Mouse (Mus musculus): ENCODE results near the gene Lage3. TPM values are rescaled to one million over a fixed set of nuclear protein-coding genes. Genes with fewer than 3 reads are reported as not detected.
A peak's percentile ranks its signal among the peaks of the same experiment; 100 is the strongest.

Gene Lage3
- polyA plus RNA-seq, 1 experiment = 7.0 TPM

DNA sequence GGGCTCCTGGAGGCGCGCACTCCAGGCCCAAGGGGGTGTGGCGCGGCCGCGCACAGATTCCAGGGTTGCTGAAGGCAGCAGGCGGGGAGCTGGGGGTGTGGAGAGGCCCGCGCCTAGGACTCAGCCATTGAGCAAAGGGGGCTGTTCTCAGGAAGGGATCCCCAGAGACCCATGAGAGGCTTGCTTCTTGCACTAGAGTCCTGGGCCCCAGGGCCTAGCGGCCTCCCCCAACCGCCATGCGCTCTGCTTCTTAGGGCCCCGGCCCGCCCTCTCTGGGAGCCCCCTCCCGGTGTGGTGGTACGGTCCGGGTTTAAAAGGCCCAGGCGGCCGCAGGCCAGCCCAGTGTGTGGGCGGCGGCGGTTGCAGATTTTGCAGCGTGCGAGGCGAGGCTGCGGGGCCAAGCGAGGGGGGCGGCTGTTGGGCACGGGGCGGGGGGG, 24.7 kb downstream of the Lage3 start, which contains the start of gene Plxna3:
TSS of gene Plxna3 (plus strand) at position 342 of the 437 bp plus-strand sequence.
- Histone ChIP-seq H3K4me3 (ENCODE audit: control insufficient read depth, low read depth, low read length) (peak within 1 kb of the TSS; percentile 67), H3K27ac (ENCODE audit: control insufficient read depth, insufficient read depth, low read depth, low read length) (no peak within 1 kb of the TSS; the same call in 1 of the 2 replicates), H3K36me3 (ENCODE audit: control insufficient read depth, insufficient read depth, low read length) (no peaks in the 10 kb centered on the region), H3K4me1 (ENCODE audit: control insufficient read depth, insufficient read depth, low read length) (peaks cover 3% of the 10 kb centered on the region; the same call in 1 of the 2 replicates), H3K27me3 (ENCODE audit: control insufficient read depth, insufficient read depth, low read length) (no peaks in the 10 kb centered on the region)
- TF ChIP-seq POLR2A (IDR thresholded peaks at IDR 0.05; ENCODE audit: control insufficient read depth, low read depth, low read length) (no peak), CTCF (IDR thresholded peaks at IDR 0.05; ENCODE audit: control insufficient read depth, insufficient read depth, insufficient replicate concordance, low read depth, low read length) (no peak)

DNA sequence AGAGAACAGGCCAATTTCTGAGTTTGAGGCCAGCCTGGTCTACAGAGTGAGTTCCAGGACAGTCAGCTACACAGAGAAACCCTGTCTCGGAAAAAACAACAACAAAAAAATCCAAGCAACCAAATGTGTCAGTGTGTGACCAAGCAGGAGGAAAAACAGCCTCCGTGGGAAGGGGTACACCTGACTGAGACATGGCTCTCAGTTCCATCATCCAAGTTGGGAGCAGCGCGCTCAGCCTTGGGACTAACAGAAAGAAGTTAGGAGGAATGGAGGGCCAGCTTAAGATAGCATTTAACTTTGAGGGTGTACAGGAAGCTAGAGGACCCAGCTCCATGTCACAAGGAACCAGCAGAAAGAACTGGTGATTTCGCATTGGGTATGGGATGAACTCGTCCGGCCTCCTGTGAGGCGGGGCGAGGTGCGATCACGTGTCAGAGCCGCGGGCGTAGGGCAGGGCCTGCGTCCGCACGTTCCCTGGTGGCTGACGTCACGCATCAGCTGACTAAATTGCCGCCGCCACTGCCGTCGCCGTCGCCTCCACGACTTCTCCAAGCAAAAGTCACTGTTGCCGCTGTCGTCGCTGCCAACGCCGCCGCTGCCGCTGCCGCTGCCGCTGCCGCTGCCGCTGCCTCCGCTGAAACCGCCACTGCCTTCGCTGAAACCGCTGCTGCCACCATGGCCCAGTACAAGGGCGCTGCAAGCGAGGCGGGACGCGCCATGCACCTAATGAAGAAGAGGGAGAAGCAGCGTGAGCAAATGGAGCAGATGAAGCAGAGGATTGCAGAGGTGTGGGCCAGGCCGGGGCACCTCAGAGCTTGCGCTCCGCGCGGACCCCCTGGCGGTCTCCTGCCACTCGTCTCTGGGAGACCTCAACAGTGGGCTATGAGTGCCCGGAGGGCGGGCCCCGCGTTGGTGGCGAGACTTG, 40.6 kb downstream of the Lage3 start, which contains the start of gene Fam50a:
TSS of gene Fam50a (plus strand) at position 494 of the 925 bp plus-strand sequence.
- TF ChIP-seq CTCF (IDR thresholded peaks at IDR 0.05; ENCODE audit: control insufficient read depth, insufficient read depth, insufficient replicate concordance, low read depth, low read length) (no peak), POLR2A (IDR thresholded peaks at IDR 0.05; ENCODE audit: control insufficient read depth, low read depth, low read length) (peak; percentile 47; the same call in 1 of the 2 replicates)
- Histone ChIP-seq H3K36me3 (ENCODE audit: control insufficient read depth, insufficient read depth, low read length) (no peaks in the 10 kb centered on the region), H3K4me1 (ENCODE audit: control insufficient read depth, insufficient read depth, low read length) (no peaks in the 10 kb centered on the region), H3K27me3 (ENCODE audit: control insufficient read depth, insufficient read depth, low read length) (no peaks in the 10 kb centered on the region), H3K4me3 (ENCODE audit: control insufficient read depth, low read depth, low read length) (peak within 1 kb of the TSS; percentile 89), H3K27ac (ENCODE audit: control insufficient read depth, insufficient read depth, low read depth, low read length) (peak within 1 kb of the TSS; percentile 55)

DNA sequence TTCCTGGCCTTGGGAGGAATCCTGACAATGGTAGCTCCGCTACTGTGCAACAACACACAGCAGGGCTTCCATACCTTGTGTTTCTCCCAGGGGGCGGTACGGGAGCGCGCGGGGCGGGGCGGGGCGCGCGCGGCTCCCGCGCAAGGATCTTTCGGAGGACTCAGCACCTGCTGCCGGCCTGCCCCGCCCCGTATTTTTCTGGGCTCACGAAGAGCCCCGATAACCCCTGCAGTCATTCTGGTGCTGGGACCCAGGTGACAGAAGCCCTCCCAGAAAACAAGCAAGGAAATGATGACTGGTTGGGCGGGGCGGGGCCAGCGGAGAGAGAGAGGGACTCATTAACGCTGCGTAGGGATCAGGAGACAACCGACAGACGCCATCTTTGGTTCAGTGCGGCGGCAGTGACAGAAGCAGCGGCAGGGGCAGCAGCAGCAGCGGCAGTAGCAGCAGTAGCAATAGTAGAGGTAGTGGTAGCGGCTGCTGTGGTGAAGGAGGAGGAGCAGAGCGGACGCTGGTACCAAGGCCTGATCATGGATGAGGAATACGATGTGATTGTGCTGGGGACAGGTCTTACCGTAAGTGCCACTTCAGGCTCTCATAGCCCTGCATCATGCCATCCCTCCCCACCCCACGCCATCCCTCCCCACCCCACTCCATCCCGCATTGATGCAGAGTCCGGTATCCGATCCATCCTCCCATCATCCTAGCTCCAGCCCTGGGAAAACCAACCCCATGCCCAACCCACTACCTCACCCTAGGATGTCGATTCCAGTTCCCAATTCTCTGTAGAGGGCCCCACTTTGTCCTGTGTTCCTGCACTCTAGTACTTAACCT, 48.3 kb downstream of the Lage3 start, which contains the start of gene Gdi1:
TSS of gene Gdi1 (plus strand) at position 132 of the 834 bp plus-strand sequence.
- H3K27ac ChIP-seq (ENCODE audit: control insufficient read depth, insufficient read depth, low read depth, low read length) = peak within 1 kb of the TSS; percentile 91
- H3K4me1 ChIP-seq (ENCODE audit: control insufficient read depth, insufficient read depth, low read length) = peaks cover 3% of the 10 kb centered on the region; the same call in 1 of the 2 replicates
- H3K36me3 ChIP-seq (ENCODE audit: control insufficient read depth, insufficient read depth, low read length) = no peaks in the 10 kb centered on the region
- H3K27me3 ChIP-seq (ENCODE audit: control insufficient read depth, insufficient read depth, low read length) = no peaks in the 10 kb centered on the region
- TF ChIP-seq POLR2A (IDR thresholded peaks at IDR 0.05; ENCODE audit: control insufficient read depth, low read depth, low read length) = peak; percentile 51; the same call in 1 of the 2 replicates
- TF ChIP-seq CTCF (IDR thresholded peaks at IDR 0.05; ENCODE audit: control insufficient read depth, insufficient read depth, insufficient replicate concordance, low read depth, low read length) = no peak
- H3K4me3 ChIP-seq (ENCODE audit: control insufficient read depth, low read depth, low read length) = peak within 1 kb of the TSS; percentile 92

Other genes starting within 250 kb of the Lage3 start
- gene Opn1mw, start 226.2 kb downstream of the Lage3 start, polyA plus RNA-seq (2012; rRNA removed) = not detected in 2 replicates
- gene Mecp2, start 218.3 kb downstream of the Lage3 start, polyA plus RNA-seq (2012; rRNA removed) = 0.74 and 0.76 TPM in 2 replicates
- gene Tex28, start 185.8 kb downstream of the Lage3 start, polyA plus RNA-seq (2012; rRNA removed) = 1.2 and 1.7 TPM in 2 replicates
- gene Tktl1, start 176.4 kb downstream of the Lage3 start, polyA plus RNA-seq (2012; rRNA removed) = 5.6 and 6.8 TPM in 2 replicates
- 49.6 and 96.4 TPM in 2 replicates for gene Flna, start 103.8 kb downstream of the Lage3 start, polyA plus RNA-seq (2012; rRNA removed)
- gene Emd, start 98.9 kb downstream of the Lage3 start, polyA plus RNA-seq (2012; rRNA removed) = 29.9 and 33.6 TPM in 2 replicates
- gene Rpl10, start 82.8 kb downstream of the Lage3 start, polyA plus RNA-seq (2012; rRNA removed) = 85.8 and 143 TPM in 2 replicates
- gene Taz, start 71.7 kb downstream of the Lage3 start, polyA plus RNA-seq (2012; rRNA removed) = 17.4 and 20.0 TPM in 2 replicates
- gene Dnase1l1, start 71.3 kb downstream of the Lage3 start, polyA plus RNA-seq (2012; rRNA removed) = 1.7 and 1.8 TPM in 2 replicates
- 40.3 and 41.6 TPM in 2 replicates for gene Atp6ap1, start 56.5 kb downstream of the Lage3 start, polyA plus RNA-seq (2012; rRNA removed)
- 18.0 and 19.7 TPM in 2 replicates for gene Gdi1, start 48.6 kb downstream of the Lage3 start, polyA plus RNA-seq (2012; rRNA removed)
- 1.4 and 1.9 TPM in 2 replicates for gene Fam50a, start 40.6 kb downstream of the Lage3 start, polyA plus RNA-seq (2012; rRNA removed)
- 1.9 and 2.1 TPM in 2 replicates for gene Plxna3, start 24.6 kb downstream of the Lage3 start, polyA plus RNA-seq (2012; rRNA removed)
- gene Ubl4a, start 19.6 kb upstream of the Lage3 start, polyA plus RNA-seq (2012; rRNA removed) = 11.5 and 13.2 TPM in 2 replicates
- 6.2 and 9.0 TPM in 2 replicates for gene Slc10a3, start 19.7 kb upstream of the Lage3 start, polyA plus RNA-seq (2012; rRNA removed)
- 5.6 and 6.5 TPM in 2 replicates for gene Fam3a, start 39.7 kb upstream of the Lage3 start, polyA plus RNA-seq (2012; rRNA removed)
- 2.1 and 2.9 TPM in 2 replicates for gene Ikbkg, start 39.7 kb upstream of the Lage3 start, polyA plus RNA-seq (2012; rRNA removed)
- gene G6pdx, start 75.6 kb upstream of the Lage3 start, polyA plus RNA-seq (2012; rRNA removed) = 6.9 and 7.7 TPM in 2 replicates
- gene Gm6880, start 127.8 kb upstream of the Lage3 start, polyA plus RNA-seq (2012; rRNA removed) = 26.3 and 26.6 TPM in 2 replicates
- not detected in 2 replicates for gene Olfr1326-ps1, start 221.3 kb upstream of the Lage3 start, polyA plus RNA-seq (2012; rRNA removed)
- gene Olfr1325, start 239.1 kb upstream of the Lage3 start, polyA plus RNA-seq (2012; rRNA removed) = not detected in 2 replicates